Mouse (Mus musculus): ENCODE results near the gene Gm26727. TPM values are rescaled to one million over a fixed set of nuclear protein-coding genes. Genes with fewer than 3 reads are reported as not detected.
"Not testable (repeated sequence)": the region's sequence is repeated elsewhere in the genome, so short reads cannot be mapped to it uniquely, and the experiment has no call there.

Gm26727 gene
- total and polyA plus RNA-seq, 2 experiments from 2014 or later, result not detected

DNA sequence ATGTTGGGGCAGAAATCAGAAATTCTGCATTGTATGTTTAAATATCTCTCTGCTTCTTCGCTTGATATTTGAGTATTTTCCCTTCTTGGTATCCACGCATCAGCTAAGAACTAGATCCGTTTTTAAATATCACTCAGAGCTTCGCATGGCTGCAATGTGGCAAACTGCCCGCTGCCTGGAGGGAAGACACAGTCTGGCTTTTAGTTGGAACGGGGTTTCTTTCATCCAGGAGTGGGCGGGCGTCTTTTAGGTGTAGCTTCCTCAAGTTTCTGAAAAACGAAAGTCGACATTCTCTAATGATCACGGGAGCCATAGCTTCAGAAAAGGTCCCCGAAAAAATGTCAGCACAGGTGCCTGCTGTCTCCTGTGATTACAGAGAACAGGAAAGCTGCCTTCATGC lies 14.2 kb upstream of the Gm26727 start:
- Histone ChIP-seq H3K27me3 (ENCODE audit: insufficient read depth, low read length) (no peaks in the 10 kb centered on the region), H3K27ac (ENCODE audit: low read depth, low read length) (no peak overlapping the region), H3K9ac (replicated peaks; ENCODE audit: low read length, poor library complexity, severe bottlenecking) (no peak overlapping the region), H3K4me2 (ENCODE audit: low read depth, low read length, poor library complexity, severe bottlenecking) (no peak overlapping the region), H3K9me3 (ENCODE audit: low read length) (no peaks in the 10 kb centered on the region), H3K4me1 (ENCODE audit: insufficient read depth, low read length) (no peaks in the 10 kb centered on the region), H3K4me3 (ENCODE audit: low read depth, low read length) (no peak overlapping the region), H3K36me3 (ENCODE audit: insufficient read depth, low read length) (no peaks in the 10 kb centered on the region)
- ATAC-seq (ENCODE audit: low FRiP score) (no peak), DNase-seq (ENCODE audit: low spot score) (peak; percentile 14)
- TF ChIP-seq CTCF (IDR thresholded peaks at IDR 0.05), result no peak
- WGBS, result 65% methylated on average over 12 of the region's 12 CpGs

DNA sequence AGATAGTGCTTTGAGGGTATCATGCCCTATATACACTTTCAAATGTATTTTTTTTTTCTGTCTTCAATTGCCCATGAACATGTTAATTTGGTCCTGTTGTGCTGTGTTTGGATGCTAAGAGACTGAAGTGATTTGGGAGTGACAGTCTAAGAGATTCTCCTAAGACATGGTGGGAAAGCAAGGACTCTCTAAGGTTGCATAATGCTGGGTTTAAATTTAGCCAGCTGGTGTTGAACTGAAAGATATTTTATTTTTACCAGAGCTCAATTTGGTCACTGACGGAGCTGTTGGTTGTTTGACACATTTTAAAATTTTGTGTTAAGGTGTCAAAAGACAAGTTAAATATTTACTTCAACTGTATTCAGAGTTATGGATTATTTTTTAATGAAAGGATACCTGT lies 13.8 kb upstream of the Gm26727 start:
- no peaks in the 10 kb centered on the region for H3K9me3 ChIP-seq (ENCODE audit: low read length)
- H3K4me1 ChIP-seq (ENCODE audit: insufficient read depth, low read length), result no peaks in the 10 kb centered on the region
- 81% methylated on average over 1 of the region's 1 CpGs for WGBS
- no peak overlapping the region for H3K4me2 ChIP-seq (ENCODE audit: low read depth, low read length, poor library complexity, severe bottlenecking)
- no peak for TF ChIP-seq CTCF (IDR thresholded peaks at IDR 0.05)
- no peaks in the 10 kb centered on the region for H3K27me3 ChIP-seq (ENCODE audit: insufficient read depth, low read length)
- H3K36me3 ChIP-seq (ENCODE audit: insufficient read depth, low read length), result no peaks in the 10 kb centered on the region
- ATAC-seq (ENCODE audit: low FRiP score) (no peak), DNase-seq (ENCODE audit: low spot score) (no peak)
- no peak overlapping the region for H3K4me3 ChIP-seq (ENCODE audit: low read depth, low read length)
- no peak overlapping the region for H3K9ac ChIP-seq (replicated peaks; ENCODE audit: low read length, poor library complexity, severe bottlenecking)
- no peak overlapping the region for H3K27ac ChIP-seq (ENCODE audit: low read depth, low read length)

DNA sequence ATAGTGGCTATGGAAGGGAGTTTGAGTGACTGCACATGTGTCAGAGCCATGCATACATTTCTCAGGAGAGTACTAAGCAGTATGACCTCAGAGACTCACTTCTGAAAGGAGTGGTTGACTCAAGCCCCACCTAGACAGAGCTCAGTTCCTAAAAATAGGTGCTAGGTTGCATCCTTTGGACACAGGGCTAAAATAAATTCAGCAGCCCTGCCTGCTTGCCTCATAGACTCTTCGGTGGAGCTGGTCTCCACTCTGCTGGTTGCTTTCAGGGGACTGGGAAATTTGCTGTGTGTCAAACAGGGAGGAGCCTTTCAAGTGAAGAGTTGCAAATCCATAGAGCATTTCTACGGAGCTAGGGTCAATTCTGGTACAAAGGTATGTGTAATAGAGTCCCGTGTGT lies 12.8 kb upstream of the Gm26727 start, which contains the start of gene Xirp2:
Gene Xirp2, plus strand, starts transcription at position 223 of the 400 bp plus-strand sequence.
- H3K4me2 ChIP-seq (ENCODE audit: low read depth, low read length, poor library complexity, severe bottlenecking), result no peak within 1 kb of the TSS
- no peaks in the 10 kb centered on the region for H3K4me1 ChIP-seq (ENCODE audit: insufficient read depth, low read length)

DNA sequence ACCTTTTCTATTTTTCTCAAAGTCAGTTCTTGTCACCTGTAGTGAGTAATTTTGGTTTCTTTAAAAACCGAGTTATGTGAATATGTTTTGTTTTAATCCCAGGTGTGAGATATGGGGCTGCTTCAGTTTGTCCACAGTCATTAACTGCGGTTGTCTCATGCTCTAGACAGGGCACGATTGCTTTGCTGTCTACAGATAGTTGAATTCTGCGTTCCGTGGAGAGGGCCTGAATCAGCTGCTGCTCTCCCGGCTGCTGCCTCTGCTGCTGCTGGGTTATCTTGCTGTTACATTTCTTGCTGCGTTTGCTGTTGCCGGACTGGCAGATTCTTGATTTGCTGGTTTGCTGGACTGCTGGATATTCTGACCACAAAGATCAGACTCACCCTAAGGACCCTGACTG lies 5.3 kb upstream of the Gm26727 start:
- Histone ChIP-seq H3K36me3 (ENCODE audit: insufficient read depth, low read length) (no peaks in the 10 kb centered on the region), H3K4me3 (ENCODE audit: low read depth, low read length) (no peak overlapping the region), H3K27me3 (ENCODE audit: insufficient read depth, low read length) (no peaks in the 10 kb centered on the region), H3K4me1 (ENCODE audit: insufficient read depth, low read length) (no peaks in the 10 kb centered on the region), H3K9me3 (ENCODE audit: low read length) (no peaks in the 10 kb centered on the region), H3K4me2 (ENCODE audit: low read depth, low read length, poor library complexity, severe bottlenecking) (no peak overlapping the region), H3K27ac (ENCODE audit: low read depth, low read length) (no peak overlapping the region), H3K9ac (replicated peaks; ENCODE audit: low read length, poor library complexity, severe bottlenecking) (no peak overlapping the region)
- no peak for ATAC-seq (ENCODE audit: low FRiP score)
- 86% methylated on average over 8 of the region's 8 CpGs for WGBS
- DNase-seq (ENCODE audit: low spot score), result no peak
- no peak for TF ChIP-seq CTCF (IDR thresholded peaks at IDR 0.05)

More for the DNA sequence above, 12.8 kb upstream of the Gm26727 start, which contains the start of gene Xirp2:
- DNase-seq (ENCODE audit: low spot score) (no peak), ATAC-seq (ENCODE audit: low FRiP score) (no peak)
- no peaks in the 10 kb centered on the region for H3K27me3 ChIP-seq (ENCODE audit: insufficient read depth, low read length)
- no peaks in the 10 kb centered on the region for H3K36me3 ChIP-seq (ENCODE audit: insufficient read depth, low read length)
- TF ChIP-seq CTCF (IDR thresholded peaks at IDR 0.05), result no peak
- WGBS, result 81% methylated on average over 3 of the region's 3 CpGs
- no peak within 1 kb of the TSS for H3K9ac ChIP-seq (replicated peaks; ENCODE audit: low read length, poor library complexity, severe bottlenecking)
- H3K27ac ChIP-seq (ENCODE audit: low read depth, low read length), result no peak within 1 kb of the TSS
- H3K9me3 ChIP-seq (ENCODE audit: low read length), result no peaks in the 10 kb centered on the region
- H3K4me3 ChIP-seq (ENCODE audit: low read depth, low read length), result no peak within 1 kb of the TSS

DNA sequence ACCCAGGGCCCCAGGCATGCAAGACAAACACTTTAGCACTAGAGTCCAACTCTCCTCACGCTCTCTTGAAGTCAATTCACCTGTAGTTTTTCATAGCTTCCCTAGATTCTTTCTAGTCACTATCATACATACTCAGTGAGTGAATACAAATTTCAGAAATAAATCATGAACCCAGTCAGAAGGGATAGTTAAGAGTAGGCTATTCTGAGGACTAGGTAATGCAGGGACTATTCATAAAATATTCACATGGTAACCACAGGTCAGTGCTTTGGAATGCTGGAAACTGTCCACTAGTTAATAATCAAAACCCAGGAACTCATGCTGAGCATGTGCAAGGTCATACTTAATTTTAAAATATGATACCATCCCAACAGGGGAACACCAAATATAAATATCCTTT lies 10.2 kb downstream of the Gm26727 start:
- Histone ChIP-seq H3K4me3 (ENCODE audit: low read depth, low read length) (no peak overlapping the region), H3K4me2 (ENCODE audit: low read depth, low read length, poor library complexity, severe bottlenecking) (no peak overlapping the region), H3K9ac (replicated peaks; ENCODE audit: low read length, poor library complexity, severe bottlenecking) (no peak overlapping the region), H3K27me3 (ENCODE audit: insufficient read depth, low read length) (no peaks in the 10 kb centered on the region), H3K9me3 (ENCODE audit: low read length) (no peaks in the 10 kb centered on the region), H3K27ac (ENCODE audit: low read depth, low read length) (no peak overlapping the region), H3K4me1 (ENCODE audit: insufficient read depth, low read length) (no peaks in the 10 kb centered on the region), H3K36me3 (ENCODE audit: insufficient read depth, low read length) (no peaks in the 10 kb centered on the region)
- no peak for TF ChIP-seq CTCF (IDR thresholded peaks at IDR 0.05)
- DNase-seq (ENCODE audit: low spot score) (no peak), ATAC-seq (ENCODE audit: low FRiP score) (no peak)
- 82% methylated on average over 1 of the region's 1 CpGs for WGBS

DNA sequence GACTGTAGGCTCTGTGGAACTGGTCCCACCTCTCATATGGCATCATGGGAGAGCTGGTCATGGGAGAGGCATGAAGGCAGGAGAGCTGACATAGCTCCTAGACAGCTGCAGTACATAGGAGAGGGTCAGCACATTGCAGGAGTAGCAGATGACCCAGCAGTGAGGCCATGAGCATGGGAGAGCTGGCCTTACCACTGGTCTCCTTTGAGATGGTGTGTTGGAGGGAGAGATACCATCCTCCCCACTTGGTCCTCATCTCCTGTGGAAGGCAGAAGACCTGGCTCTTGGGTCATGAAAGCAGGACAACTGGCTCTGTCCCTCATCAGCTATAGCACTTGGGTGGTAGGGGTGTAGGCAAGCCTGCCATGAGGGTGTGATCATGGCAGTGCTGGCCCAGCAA lies 12.1 kb downstream of the Gm26727 start:
- ATAC-seq (ENCODE audit: low FRiP score), result no peak
- TF ChIP-seq CTCF (IDR thresholded peaks at IDR 0.05), result no peak

DNA sequence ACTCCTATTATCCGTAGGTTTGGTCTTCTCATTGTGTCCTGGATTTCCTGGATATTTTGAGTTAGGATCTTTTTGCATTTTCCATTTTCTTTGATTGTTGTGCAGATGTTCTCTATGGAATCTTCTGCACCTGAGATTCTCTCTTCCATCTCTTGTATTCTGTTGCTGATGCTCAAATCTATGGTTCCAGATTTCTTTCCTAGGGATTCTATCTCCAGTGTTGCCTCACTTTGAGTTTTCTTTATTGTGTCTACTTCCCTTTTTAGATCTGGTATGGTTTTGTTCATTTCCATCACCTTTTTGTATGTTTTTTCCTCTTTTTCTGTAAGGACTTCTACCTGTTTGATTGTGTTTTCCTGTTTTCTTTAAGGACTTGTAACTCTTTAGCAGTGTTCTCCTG lies 19.6 kb downstream of the Gm26727 start, which contains the start of gene Gm21830:
Gene Gm21830, plus strand, starts transcription at position 301 of the 400 bp plus-strand sequence.
- H3K4me2 ChIP-seq (ENCODE audit: low read depth, low read length, poor library complexity, severe bottlenecking); ATAC-seq (ENCODE audit: low FRiP score); H3K27ac ChIP-seq (ENCODE audit: low read depth, low read length); H3K9me3 ChIP-seq (ENCODE audit: low read length); H3K9ac ChIP-seq (replicated peaks; ENCODE audit: low read length, poor library complexity, severe bottlenecking); H3K36me3 ChIP-seq (ENCODE audit: insufficient read depth, low read length); DNase-seq (ENCODE audit: low spot score); H3K4me3 ChIP-seq (ENCODE audit: low read depth, low read length); H3K27me3 ChIP-seq (ENCODE audit: insufficient read depth, low read length); H3K4me1 ChIP-seq (ENCODE audit: insufficient read depth, low read length): not testable (repeated sequence)
- no CpG with 5 or more reads among the region's 1 CpGs for WGBS

More for the DNA sequence above, 12.1 kb downstream of the Gm26727 start:
- Histone ChIP-seq H3K4me1 (ENCODE audit: insufficient read depth, low read length) (no peaks in the 10 kb centered on the region), H3K4me3 (ENCODE audit: low read depth, low read length) (no peak overlapping the region), H3K4me2 (ENCODE audit: low read depth, low read length, poor library complexity, severe bottlenecking) (no peak overlapping the region), H3K27ac (ENCODE audit: low read depth, low read length) (no peak overlapping the region), H3K9ac (replicated peaks; ENCODE audit: low read length, poor library complexity, severe bottlenecking) (no peak overlapping the region), H3K27me3 (ENCODE audit: insufficient read depth, low read length) (no peaks in the 10 kb centered on the region), H3K36me3 (ENCODE audit: insufficient read depth, low read length) (no peaks in the 10 kb centered on the region), H3K9me3 (ENCODE audit: low read length) (no peaks in the 10 kb centered on the region)
- DNase-seq (ENCODE audit: low spot score), result no peak

Other genes with a start within 250 kb of the Gm26727 start
- not detected in 2 replicates for gene Gm21830, start 19.5 kb downstream of the Gm26727 start, total RNA-seq (2014; rRNA removed)
- gene Gm21830, start 19.5 kb downstream of the Gm26727 start, polyA plus RNA-seq (2015; fragmentation: Nextera tagmentation; extraction: Ambion mirVana), result not detected in 2 replicates
- 0.11 TPM in 1 of 2 replicates, not detected in the other for gene Xirp2, start 12.8 kb upstream of the Gm26727 start, total RNA-seq (2014; rRNA removed)
- 0.01 TPM in 2 replicates for gene Xirp2, start 12.8 kb upstream of the Gm26727 start, polyA plus RNA-seq (2015; fragmentation: Nextera tagmentation; extraction: Ambion mirVana)
- 18.0 and 23.1 TPM in 2 replicates for gene B3galt1, start 132.7 kb upstream of the Gm26727 start, total RNA-seq (2014; rRNA removed)
- 47.2 and 50.4 TPM in 2 replicates for gene B3galt1, start 132.7 kb upstream of the Gm26727 start, polyA plus RNA-seq (2015; fragmentation: Nextera tagmentation; extraction: Ambion mirVana)